Mouse (Mus musculus) B cell, adult 2 months (primary cell): ENCODE results near the gene Maco1.

Experiments used
- DNase-seq, 2 experiments: peaks; one replicate each; pipeline ENCODE4 v3.0.0; 2022

Gene Maco1

DNA sequence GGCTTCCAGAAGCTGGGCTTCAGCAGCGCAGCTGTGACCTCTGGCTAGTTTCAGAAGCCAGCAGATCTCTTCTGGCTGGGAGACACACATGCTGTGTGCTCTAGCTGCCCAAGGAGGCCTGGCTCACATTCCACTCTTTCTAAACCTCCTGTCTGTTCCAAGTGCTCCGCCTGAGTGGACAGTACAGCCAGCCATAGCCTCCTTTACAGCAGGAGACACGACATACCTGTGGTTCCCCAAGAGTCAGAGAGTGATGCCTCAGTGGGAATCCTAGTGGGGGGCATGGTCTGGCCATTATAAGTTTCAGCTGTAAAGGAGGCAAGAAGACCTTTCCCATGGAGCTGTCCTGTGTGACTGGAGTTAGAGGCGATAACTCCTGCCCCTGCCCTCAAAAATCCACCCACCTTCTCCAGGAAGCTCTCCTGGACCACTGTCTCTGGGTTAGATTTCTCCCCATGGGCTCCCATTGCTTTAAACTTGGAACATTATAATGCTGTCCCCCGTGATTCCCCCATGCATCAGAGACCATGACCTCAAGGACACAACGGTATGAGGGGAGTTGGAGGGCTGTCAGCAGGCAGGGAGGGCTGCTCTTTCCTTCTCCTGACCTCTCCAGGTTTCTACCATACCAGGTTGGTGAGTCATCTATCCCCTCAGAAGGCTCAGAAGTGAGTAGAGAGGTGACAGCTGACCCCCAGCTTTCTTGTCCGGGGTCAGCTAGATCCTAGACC, 83.9 kb downstream of the Maco1 start:
- no peak for DNase-seq

DNA sequence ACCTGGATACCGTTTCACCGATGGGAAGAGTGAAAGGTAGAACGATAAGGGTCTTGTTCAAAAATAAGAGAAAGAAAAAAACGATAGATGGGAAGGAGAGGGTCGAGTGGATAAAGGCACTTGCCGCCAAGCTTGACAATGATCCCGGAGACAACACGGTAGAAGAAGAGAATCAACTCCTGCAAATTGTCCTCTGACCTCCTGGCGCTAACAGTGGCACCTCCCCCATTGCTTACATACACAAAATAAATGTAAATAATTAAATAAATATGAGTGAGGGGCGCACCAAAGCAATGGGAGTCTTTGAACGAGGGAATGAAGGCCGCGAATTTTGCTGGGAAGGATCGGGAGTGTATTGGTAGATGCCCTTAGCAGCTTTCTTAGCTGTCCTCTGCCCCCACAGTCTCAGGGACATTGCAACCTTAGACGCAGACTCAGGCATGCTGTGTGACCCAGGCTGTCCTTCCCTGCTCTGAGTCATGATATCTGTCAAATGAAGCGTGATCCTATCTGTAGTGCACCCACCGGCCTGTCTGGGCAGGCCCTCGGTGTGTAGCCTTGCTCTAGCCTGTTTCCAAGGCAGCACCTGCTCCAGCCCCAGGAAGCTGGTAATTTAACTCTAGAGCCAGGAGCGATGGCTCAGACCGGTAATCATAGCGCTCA, 84.8 kb downstream of the Maco1 start:
- no peak for DNase-seq

- DNase-seq: peak; percentile 76 to 81
Measured at GRCm38 (mm10) chr4:134767426-134768225, 85.5 kb downstream of the Maco1 start, which contains the start of gene Ldlrap1. Ldlrap1 (minus strand) TSS chr4:134768024.

DNA sequence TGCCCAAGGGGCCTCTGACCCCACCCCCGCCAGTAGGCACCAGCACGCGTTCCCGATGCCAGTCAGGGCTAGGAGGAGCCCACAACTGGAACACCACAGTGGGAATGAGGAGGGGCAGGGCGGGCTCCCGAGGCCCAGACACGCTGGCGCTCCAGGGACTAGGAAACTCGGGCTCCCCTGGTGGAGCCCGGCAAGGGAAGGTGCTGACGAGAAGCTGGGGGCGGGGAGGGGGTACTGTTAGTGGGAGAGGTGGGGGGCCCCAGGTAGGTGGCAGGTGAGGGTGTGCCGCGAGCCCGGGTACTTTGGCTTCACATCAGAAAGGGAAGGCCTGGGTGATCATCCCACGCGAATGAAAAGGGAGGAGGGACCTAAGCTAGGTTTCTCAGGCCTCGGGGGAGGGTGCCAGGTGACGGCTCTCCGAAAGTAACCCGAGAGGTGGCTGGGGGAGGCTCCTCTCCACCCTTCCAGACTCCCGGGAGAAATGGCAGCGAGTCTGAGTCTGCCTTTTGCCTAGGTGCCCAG, 86.2 kb downstream of the Maco1 start:
- peak; percentile 34 to 39 for DNase-seq

DNA sequence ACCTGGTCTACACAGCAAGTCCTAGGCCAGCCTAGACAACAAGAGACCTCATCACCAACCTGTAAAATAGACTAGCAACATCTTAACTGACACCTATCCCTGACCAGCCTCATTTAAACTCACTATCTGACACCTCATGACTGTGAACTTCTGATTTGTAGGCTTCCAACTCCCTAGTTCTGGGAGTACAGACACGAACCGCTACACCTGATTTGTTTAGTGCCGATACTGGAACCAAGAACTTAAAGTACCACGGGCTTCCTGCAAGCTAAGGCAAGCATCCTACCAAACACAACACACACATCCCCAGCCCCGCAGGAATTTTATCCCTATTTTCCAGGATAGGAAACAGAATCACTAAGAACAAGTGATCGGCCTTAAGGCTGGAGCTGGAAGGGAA, 86.9 kb downstream of the Maco1 start:
- DNase-seq: no peak

DNA sequence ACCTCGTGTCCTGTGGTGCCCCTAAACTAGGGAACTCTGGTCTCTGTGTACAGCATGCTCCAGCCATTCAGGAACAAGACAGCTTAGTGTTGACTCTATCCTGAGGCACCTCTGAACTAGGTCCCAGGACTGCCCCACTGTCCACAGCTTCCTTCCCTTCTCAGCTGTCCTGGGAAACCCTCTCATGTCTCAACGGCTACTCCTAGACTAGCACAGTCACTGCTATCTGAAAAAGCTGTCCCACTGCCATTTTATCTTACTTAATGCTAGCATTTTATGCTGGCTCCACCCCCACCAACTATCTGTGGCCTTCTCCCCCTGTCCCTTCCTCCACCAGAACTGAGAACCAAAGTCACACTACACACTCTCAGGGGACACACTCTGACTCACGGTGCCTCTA, 88.8 kb downstream of the Maco1 start:
- DNase-seq: peak in 1 of 2 experiments; percentile 26

DNA sequence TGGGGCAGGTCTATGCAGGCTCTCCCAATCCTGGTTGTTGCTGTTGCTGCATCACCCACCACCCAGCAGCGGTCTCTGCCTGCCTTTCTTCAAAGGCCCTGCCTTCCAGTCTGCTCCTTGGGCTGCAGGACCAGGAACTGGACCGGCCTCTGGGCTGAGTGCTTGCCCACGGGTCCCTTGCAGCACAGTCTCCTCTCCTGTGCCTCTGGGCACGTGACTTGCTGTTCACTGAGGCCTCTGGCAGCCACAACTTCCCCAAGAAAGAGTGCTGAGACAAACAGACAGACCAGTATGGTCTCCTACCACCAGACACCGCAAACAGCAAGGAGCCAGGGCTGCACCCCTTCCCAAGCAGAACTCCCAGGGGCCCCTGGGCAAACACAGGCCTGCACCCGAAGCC, 90.8 kb downstream of the Maco1 start:
- peak in 1 of 2 experiments; percentile 20 for DNase-seq

- no peak for DNase-seq
Measured at GRCm38 (mm10) chr4:134760793-134761201, 92.3 kb downstream of the Maco1 start.

DNA sequence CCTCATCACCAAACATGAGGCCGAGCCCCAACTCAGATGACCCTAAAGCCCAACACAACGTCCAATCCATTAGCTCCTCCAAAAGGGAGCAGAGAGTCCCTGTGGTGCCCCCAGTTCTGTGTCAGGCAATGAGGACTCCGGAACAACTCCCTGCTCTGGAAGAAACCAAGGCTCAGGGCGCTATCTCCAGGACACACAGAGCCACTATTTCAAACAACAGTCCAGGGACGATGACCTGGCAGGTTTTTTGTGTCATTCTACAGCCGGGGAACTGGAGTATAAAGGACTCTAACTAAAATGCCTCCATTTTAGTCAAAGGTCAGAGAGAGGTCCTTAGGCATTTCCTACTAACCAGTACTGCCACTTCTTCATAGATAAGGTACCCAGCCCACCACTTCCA, 92.9 kb downstream of the Maco1 start:
- DNase-seq: no peak

GRCm38 (mm10) chr4:134759564-134759963, 93.6 kb downstream of the Maco1 start:
- no peak for DNase-seq

DNA sequence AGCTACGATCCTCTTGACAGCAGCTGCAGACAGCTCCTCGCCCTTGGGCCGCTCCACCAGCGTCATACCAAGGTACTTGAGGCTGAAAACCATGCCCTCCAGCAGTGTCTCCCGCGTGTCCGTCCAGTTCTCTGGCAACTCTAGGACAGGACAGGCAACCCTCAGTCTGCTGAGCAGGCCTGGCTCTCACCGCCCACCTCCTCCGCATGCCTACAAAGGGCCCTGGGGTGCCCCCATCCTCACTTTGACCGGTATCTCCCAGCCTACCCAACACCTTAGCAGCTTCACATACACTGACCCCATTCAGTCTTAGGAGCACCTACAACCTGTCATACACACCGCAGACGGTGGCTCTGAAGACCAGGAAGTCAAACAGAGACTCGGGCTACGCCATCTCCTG, 94.2 kb downstream of the Maco1 start:
- DNase-seq: no peak

GRCm38 (mm10) chr4:134758367-134758766, 94.8 kb downstream of the Maco1 start:
- no peak for DNase-seq

DNA sequence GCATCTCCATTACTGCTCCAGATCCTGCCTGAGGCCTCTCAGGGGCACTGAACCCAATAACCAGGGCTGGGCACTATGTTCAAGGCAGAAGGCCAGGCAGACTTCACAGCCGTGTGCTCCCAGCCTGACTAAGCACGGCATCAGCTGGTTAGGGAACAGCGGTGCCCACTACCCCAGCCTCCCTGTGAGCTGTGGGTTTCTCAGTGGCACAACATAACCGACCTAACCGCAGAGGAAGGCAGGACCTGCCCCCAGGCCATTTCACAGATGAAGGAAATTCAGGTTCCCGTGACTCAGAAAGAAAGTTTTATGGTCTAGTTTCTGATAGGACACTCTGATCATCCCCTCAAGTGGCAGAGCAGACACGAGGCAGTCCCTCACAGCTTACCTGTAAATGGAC, 96.2 kb downstream of the Maco1 start:
- DNase-seq: no peak

DNA sequence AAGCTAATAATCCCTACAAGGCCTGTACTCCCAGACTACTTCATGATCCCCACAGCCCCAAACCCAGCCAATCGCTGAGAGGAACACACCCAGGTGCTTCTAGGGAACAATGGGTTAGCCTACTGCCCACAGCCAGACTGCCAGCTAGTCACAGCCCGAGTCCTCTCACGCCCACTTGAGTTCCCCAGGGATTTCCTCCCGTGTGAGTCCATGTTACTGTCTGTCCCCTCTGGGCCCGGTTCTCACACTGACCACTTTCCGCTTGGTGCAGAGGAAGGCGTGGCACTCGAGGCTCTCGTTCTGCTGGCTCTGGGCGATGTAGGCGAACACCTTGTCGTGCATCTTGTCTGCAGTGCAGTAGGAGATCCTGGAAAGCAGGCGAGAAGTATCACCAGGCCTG, 98.2 kb downstream of the Maco1 start:
- no peak for DNase-seq

DNA sequence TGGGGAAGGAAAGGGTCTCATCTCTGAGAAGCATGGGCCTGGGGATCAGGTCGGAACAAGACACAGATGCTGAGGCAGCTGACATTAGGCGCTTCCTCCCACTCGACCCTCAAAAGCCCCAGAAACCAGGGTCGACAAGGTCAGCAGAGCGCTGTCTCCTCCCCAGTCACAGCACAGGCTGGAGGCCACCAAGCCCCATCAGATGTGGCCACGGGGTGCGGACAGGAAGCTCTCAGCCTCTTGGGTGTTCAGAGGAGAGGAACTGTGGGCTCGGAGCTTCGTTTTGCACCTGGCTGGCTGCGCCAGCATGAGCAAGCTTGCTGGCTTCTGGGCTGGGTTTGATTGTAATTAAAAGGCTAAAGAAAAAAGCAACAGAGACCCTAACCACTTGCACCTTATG, 98.8 kb downstream of the Maco1 start:
- peak; percentile 51 to 52 for DNase-seq

DNA sequence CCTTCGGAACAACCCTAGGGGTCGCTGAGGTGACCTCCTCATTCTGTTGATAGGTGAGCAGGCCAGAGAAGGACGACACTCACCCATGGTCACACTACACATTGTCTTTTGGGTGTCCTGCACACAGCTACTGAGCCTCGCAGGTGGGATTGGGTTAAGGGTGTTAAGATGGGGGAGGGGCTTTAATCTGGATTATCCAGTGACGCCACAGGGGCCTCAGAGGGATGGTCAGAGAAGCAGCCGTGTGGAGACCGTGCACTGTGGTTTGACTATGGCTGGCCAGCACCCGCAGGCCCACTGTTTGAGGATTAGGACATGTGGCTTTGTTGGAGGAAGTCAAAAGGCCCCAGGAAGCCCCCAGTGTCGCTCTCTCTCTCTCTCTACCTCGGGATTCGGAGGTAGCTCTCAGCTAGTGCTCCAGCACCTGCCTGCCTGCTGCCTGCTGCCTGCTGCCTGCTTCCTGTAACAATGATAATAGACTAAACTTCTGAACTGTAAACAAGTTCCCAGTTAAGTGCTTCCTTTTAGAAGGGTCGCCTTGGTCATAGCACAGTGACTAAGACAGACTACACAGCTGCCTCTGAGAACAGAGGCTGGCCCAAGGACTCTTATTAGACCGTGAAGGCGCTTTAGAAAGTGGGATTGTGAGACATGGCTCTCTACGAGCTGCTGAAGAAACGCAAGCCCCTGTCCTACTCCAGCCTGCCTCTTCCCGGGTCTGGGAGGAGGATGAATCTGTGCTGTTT, 99.5 kb downstream of the Maco1 start:
- peak; percentile 28 to 41 for DNase-seq

- no peak for DNase-seq
Measured at GRCm38 (mm10) chr4:134752911-134753426, 100.2 kb downstream of the Maco1 start.
